Mouse (Mus musculus) limb, embryonic 14.5 days (tissue): Measurements from ENCODE around the gene Rpl41. TPM values are rescaled to one million over a fixed set of nuclear protein-coding genes. Genes with fewer than 3 reads are reported as not detected.

Source experiments
- ATAC-seq: fragments of 200-750 bp; cut with Nextera tagmentation; 2 replicates; pipeline ENCODE4 v1.8.0; 2017; ENCODE audit warnings: low read depth, moderate number of reproducible peaks, moderate TSS enrichment; ENCODE audit not compliant: low FRiP score
- DNase-seq: peaks from one replicate; pipeline ENCODE4 v3.0.0-alpha.2; 2015; ENCODE audit warnings: low spot score
- H3K27ac ChIP-seq: fragments of 300-500 bp; sonication (generic); replicated peaks from 2 replicates; pipeline ENCODE4 v1.5.1; 2014; ENCODE audit warnings: low read depth, mild to moderate bottlenecking, low read length, moderate library complexity, mixed read lengths
- H3K27me3 ChIP-seq: fragments of 300-500 bp; sonication (generic); 2 replicates; pipeline ENCODE4 v1.6.1; 2014; ENCODE audit warnings: low read length, mixed read lengths; ENCODE audit not compliant: control insufficient read depth, insufficient read depth
- H3K36me3 ChIP-seq: fragments of 300-500 bp; sonication (generic); 2 replicates; pipeline ENCODE4 v1.6.1; 2014; ENCODE audit warnings: mild to moderate bottlenecking, low read length, moderate library complexity, mixed read lengths; ENCODE audit not compliant: control insufficient read depth, insufficient read depth
- H3K4me1 ChIP-seq: fragments of 300-500 bp; sonication (generic); 2 replicates; pipeline ENCODE4 v1.6.1; 2014; ENCODE audit warnings: antibody characterized with exemption, low read length, mixed read lengths; ENCODE audit not compliant: control insufficient read depth, insufficient read depth
- H3K4me2 ChIP-seq: fragments of 300-500 bp; sonication (generic); replicated peaks from 2 replicates; pipeline ENCODE4 v1.6.1; 2014; ENCODE audit warnings: low read depth, mild to moderate bottlenecking, low read length, moderate library complexity; ENCODE audit not compliant: severe bottlenecking
- H3K4me3 ChIP-seq: fragments of 300-500 bp; sonication (generic); replicated peaks from 2 replicates; pipeline ENCODE4 v1.5.1; 2014; ENCODE audit warnings: low read length
- H3K9ac ChIP-seq: fragments of 300-500 bp; sonication (generic); 2 replicates; pipeline ENCODE4 v1.6.1; 2014; ENCODE audit warnings: mild to moderate bottlenecking, low read depth, low read length, moderate library complexity; ENCODE audit not compliant: severe bottlenecking
- H3K9me3 ChIP-seq: fragments of 300-500 bp; sonication (generic); 2 replicates; pipeline ENCODE4 v1.6.1; 2016; ENCODE audit warnings: low read length; ENCODE audit not compliant: control insufficient read depth
- POLR2A ChIP-seq: fragments of 200-500 bp; IDR thresholded peaks from 2 replicates; pipeline ENCODE4 v1.8.0; 2012; ENCODE audit warnings: inconsistent platforms, mild to moderate bottlenecking, moderate library complexity, borderline replicate concordance; ENCODE audit not compliant: insufficient read depth, insufficient read length; ENCODE audit errors: extremely low read depth
- WGBS: fragments of 180-500 bp; shearing (Covaris S2); extraction: QIAGEN DNeasy Blood & Tissue Kit; methylation state at CpG from one replicate; pipeline ENCODE4 v1.1.7; 2014; 5-methylcytosine and 5-hydroxymethylcytosine counted together
- polyA plus RNA-seq, 2 experiments: library from polyadenylated mRNA; depleted of rRNA in 1 of 2; stranded (reverse) in 1 of 2; unstranded in 1 of 2; fragments of >200 nt; fragmentation: Nextera tagmentation in 1 of 2; extraction: Ambion mirVana in 1 of 2; gene quantifications; 2 replicates each; pipeline versions ENCODE4 v1.2.1 to v1.2.3; 2012 to 2014

The Rpl41 gene
- polyA plus RNA-seq, 2 experiments = 3,931 to 4,920 TPM

GRCm38 (mm10) chr10:128535206-128535605 is 13.9 kb downstream of the Rpl41 start:
- H3K36me3 ChIP-seq = no peaks in the 10 kb centered on the region
- no peak overlapping the region for H3K9ac ChIP-seq
- no peak for TF ChIP-seq POLR2A
- no peaks in the 10 kb centered on the region for H3K9me3 ChIP-seq
- 86% methylated on average over 2 of the region's 2 CpGs for WGBS
- no peak overlapping the region for H3K4me2 ChIP-seq
- ATAC-seq = no peak
- no peak overlapping the region for H3K4me3 ChIP-seq
- H3K4me1 ChIP-seq = 0 out of 2 replicates have a peak, but pooled peaks cover 3% of the 10 kb centered on the region
- no peak overlapping the region for H3K27ac ChIP-seq
- no peak for DNase-seq
- no peaks in the 10 kb centered on the region for H3K27me3 ChIP-seq

GRCm38 (mm10) chr10:128526366-128527356 is 22.4 kb downstream of the Rpl41 start:
- WGBS = 30% methylated on average over 28 of the region's 28 CpGs
- Histone ChIP-seq H3K9me3 (no peaks in the 10 kb centered on the region), H3K27me3 (no peaks in the 10 kb centered on the region), H3K36me3 (peaks cover 5% of the 10 kb centered on the region; the same call in 1 of the 2 replicates), H3K27ac (no peak overlapping the region), H3K9ac (peak overlapping the region; percentile 52), H3K4me1 (0 out of 2 replicates have a peak, but pooled peaks cover 10% of the 10 kb centered on the region), H3K4me3 (peak overlapping the region; percentile 69), H3K4me2 (peak overlapping the region; percentile 96)
- ATAC-seq = no peak
- TF ChIP-seq POLR2A = no peak
- no peak for DNase-seq

GRCm38 (mm10) chr10:128525671-128526308 is 23.3 kb downstream of the Rpl41 start, which contains the start of gene Esyt1:
TSS of gene Esyt1 (minus strand) at chr10:128525871.
- H3K4me3 ChIP-seq = peak within 1 kb of the TSS; percentile 69
- H3K27ac ChIP-seq = peak within 1 kb of the TSS; percentile 64; the same call in 1 of the 2 replicates
- WGBS = under 1% methylated on average over 37 of the region's 37 CpGs
- H3K9ac ChIP-seq = peak within 1 kb of the TSS; percentile 74
- peak within 1 kb of the TSS; percentile 96 for H3K4me2 ChIP-seq
- ATAC-seq (peak; percentile 97), DNase-seq (peak; percentile 98)
- H3K27me3 ChIP-seq = no peaks in the 10 kb centered on the region
- H3K4me1 ChIP-seq = 0 out of 2 replicates have a peak, but pooled peaks cover 10% of the 10 kb centered on the region
- peak; percentile 71; the same call in 1 of the 2 replicates for TF ChIP-seq POLR2A
- no peaks in the 10 kb centered on the region for H3K9me3 ChIP-seq
- H3K36me3 ChIP-seq = peaks cover 13% of the 10 kb centered on the region

- H3K4me2 ChIP-seq = peak overlapping the region; percentile 96
- under 1% methylated on average over 55 of the region's 58 CpGs for WGBS
- H3K9me3 ChIP-seq = no peaks in the 10 kb centered on the region
- H3K27me3 ChIP-seq = no peaks in the 10 kb centered on the region
- H3K27ac ChIP-seq = peak overlapping the region; percentile 64; the same call in 1 of the 2 replicates
- TF ChIP-seq POLR2A = no peak
- H3K4me1 ChIP-seq = 0 out of 2 replicates have a peak, but pooled peaks cover 10% of the 10 kb centered on the region
- peak; percentile 16 for ATAC-seq
- H3K4me3 ChIP-seq = peak overlapping the region; percentile 69
- peak overlapping the region; percentile 74 for H3K9ac ChIP-seq
- H3K36me3 ChIP-seq = peaks cover 21% of the 10 kb centered on the region
- peak; percentile 38 for DNase-seq
Observed at GRCm38 (mm10) chr10:128524732-128525662, 24.1 kb downstream of the Rpl41 start.
